Mouse (Mus musculus) splenic B cell, adult 2 months (primary cell): ENCODE measurements around the gene Wbp2.
A peak's percentile ranks its signal among the peaks of the same experiment; 100 is the strongest.

Experiments used
- DNase-seq: peaks from one replicate; pipeline ENCODE4 v3.0.0-alpha.2; 2011; ENCODE audit warnings: low read depth, low spot score
- H3K27me3 ChIP-seq: 2 replicates; pipeline ENCODE4 v1.6.1; 2012; ENCODE audit warnings: mild to moderate bottlenecking, low read length, moderate library complexity, mixed read lengths; ENCODE audit not compliant: control insufficient read depth, poor library complexity, insufficient read depth, severe bottlenecking
- H3K36me3 ChIP-seq: 2 replicates; pipeline ENCODE4 v1.6.1; 2012; ENCODE audit warnings: mild to moderate bottlenecking, low read length, moderate library complexity, mixed read lengths; ENCODE audit not compliant: control insufficient read depth, poor library complexity, insufficient read depth, severe bottlenecking

The Wbp2 gene

GRCm38 (mm10) chr11:116117819-116118218, 31.0 kb upstream of the Wbp2 start:
- peak; percentile 45 for DNase-seq
- H3K36me3 ChIP-seq, result peaks cover 12% of the 10 kb centered on the region
- H3K27me3 ChIP-seq, result no peaks in the 10 kb centered on the region

- no peak for DNase-seq
- H3K36me3 ChIP-seq, result peaks cover 9% of the 10 kb centered on the region
- no peaks in the 10 kb centered on the region for H3K27me3 ChIP-seq
Measured at GRCm38 (mm10) chr11:116117241-116117640, 30.4 kb upstream of the Wbp2 start.

GRCm38 (mm10) chr11:116111611-116112203, 24.9 kb upstream of the Wbp2 start:
- no peak for DNase-seq
- Histone ChIP-seq H3K27me3 (no peaks in the 10 kb centered on the region), H3K36me3 (no peaks in the 10 kb centered on the region; the same call in 1 of the 2 replicates)

- H3K27me3 ChIP-seq, result no peaks in the 10 kb centered on the region
- H3K36me3 ChIP-seq, result no peaks in the 10 kb centered on the region
- DNase-seq, result no peak
Measured at GRCm38 (mm10) chr11:116111067-116111466, 24.3 kb upstream of the Wbp2 start.

GRCm38 (mm10) chr11:116110540-116110939, 23.7 kb upstream of the Wbp2 start:
- DNase-seq, result no peak
- H3K27me3 ChIP-seq, result no peaks in the 10 kb centered on the region

GRCm38 (mm10) chr11:116110131-116110530, 23.3 kb upstream of the Wbp2 start:
- Histone ChIP-seq H3K27me3 (no peaks in the 10 kb centered on the region), H3K36me3 (no peaks in the 10 kb centered on the region)
- DNase-seq, result no peak

More at GRCm38 (mm10) chr11:116110540-116110939, 23.7 kb upstream of the Wbp2 start:
- H3K36me3 ChIP-seq, result no peaks in the 10 kb centered on the region

- DNase-seq, result peak; percentile 47
- H3K27me3 ChIP-seq, result no peaks in the 10 kb centered on the region
- H3K36me3 ChIP-seq, result no peaks in the 10 kb centered on the region
Measured at GRCm38 (mm10) chr11:116109441-116110081, 22.8 kb upstream of the Wbp2 start.

GRCm38 (mm10) chr11:116108464-116109137, 21.8 kb upstream of the Wbp2 start:
- Histone ChIP-seq H3K36me3 (no peaks in the 10 kb centered on the region), H3K27me3 (no peaks in the 10 kb centered on the region)
- DNase-seq, result no peak

- no peak for DNase-seq
- no peaks in the 10 kb centered on the region for H3K27me3 ChIP-seq
Measured at GRCm38 (mm10) chr11:116107777-116108285, 21.0 kb upstream of the Wbp2 start.

GRCm38 (mm10) chr11:116106963-116107776, 20.4 kb upstream of the Wbp2 start:
- Histone ChIP-seq H3K27me3 (no peaks in the 10 kb centered on the region), H3K36me3 (no peaks in the 10 kb centered on the region)
- no peak for DNase-seq

More at GRCm38 (mm10) chr11:116107777-116108285, 21.0 kb upstream of the Wbp2 start:
- no peaks in the 10 kb centered on the region for H3K36me3 ChIP-seq

GRCm38 (mm10) chr11:116106154-116106962, 19.6 kb upstream of the Wbp2 start:
- H3K36me3 ChIP-seq, result no peaks in the 10 kb centered on the region
- no peak for DNase-seq
- no peaks in the 10 kb centered on the region for H3K27me3 ChIP-seq

- no peaks in the 10 kb centered on the region for H3K27me3 ChIP-seq
- DNase-seq, result no peak
- no peaks in the 10 kb centered on the region for H3K36me3 ChIP-seq
Measured at GRCm38 (mm10) chr11:116105065-116105464, 18.3 kb upstream of the Wbp2 start.

- no peaks in the 10 kb centered on the region for H3K36me3 ChIP-seq
- DNase-seq, result no peak
- no peaks in the 10 kb centered on the region for H3K27me3 ChIP-seq
Measured at GRCm38 (mm10) chr11:116104006-116104646, 17.3 kb upstream of the Wbp2 start.
